Mouse (Mus musculus): ENCODE measurements around the gene Akt1. TPM values are rescaled to one million over a fixed set of nuclear protein-coding genes. Genes with fewer than 3 reads are reported as not detected.

Gene Akt1
- total and polyA plus RNA-seq, 3 experiments = 66.6 to 144 (median 74.4) TPM

DNA sequence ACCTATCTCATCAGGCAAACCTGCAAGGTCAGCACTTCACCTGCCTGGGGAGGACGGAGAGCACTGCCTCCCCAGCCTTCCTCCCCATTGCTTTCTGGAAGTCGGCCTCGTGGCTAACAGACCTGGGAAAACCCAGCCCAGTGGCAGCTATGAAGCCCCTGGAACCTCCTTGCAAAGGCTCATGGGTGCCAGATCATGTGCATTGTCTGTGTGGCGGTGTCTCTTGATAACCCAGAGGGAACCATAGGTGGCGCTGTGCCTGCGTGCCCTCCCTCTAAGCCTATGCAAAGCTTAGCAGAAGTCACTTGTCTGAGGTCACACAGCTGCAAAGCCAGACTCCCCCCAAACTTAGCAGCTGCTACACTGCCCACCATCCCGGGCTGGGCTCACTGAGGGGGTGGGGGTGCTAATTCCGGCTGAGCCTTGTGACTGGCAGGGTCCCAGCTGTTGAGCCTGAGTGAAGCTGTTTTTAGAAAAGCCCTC, 56.7 kb downstream of the Akt1 start:
- in situ Hi-C loops (cut with MboI; ENCODE audit: low pct_ligation_motif_present, low pct_unique_long_range_greater_than_20kb, low sequenced_read_pairs) (no loop called here), dilution Hi-C loops (cut with MboI; ENCODE audit: extremely low pct_ligation_motif_present, extremely low pct_unique_long_range_greater_than_20kb, low sequenced_read_pairs) (no loop called here)
- peak overlapping the region in 1 of 3 experiments; percentile 8 for H3K4me3 ChIP-seq (replicated peaks in 1 of 3; ENCODE audit: low read depth in 2 of 3, low read length in 2 of 3, poor library complexity in 1 of 3)

DNA sequence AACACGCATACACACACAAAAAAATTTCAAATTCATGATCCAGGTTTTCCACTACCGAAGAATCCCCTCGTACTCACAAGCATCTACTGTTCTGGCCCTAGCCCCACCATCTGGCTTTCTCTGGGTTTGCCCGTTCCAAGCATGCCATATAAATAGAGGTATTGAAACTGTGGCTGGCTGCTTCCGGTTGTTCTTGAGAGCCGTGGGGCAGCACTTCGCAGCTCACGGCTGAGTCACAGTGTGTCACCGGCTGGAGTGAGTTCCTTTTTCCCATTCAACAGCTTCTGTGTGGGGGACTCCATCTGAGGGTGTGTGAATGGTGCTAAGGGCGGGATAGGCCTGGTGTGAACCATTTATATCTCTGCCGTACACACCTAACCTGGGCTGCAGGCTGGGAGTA, 57.5 kb downstream of the Akt1 start:
- peak; percentile 92 for DNase-seq (ENCODE audit: extremely low read depth)
- dilution Hi-C loops (cut with MboI; ENCODE audit: extremely low pct_ligation_motif_present, extremely low pct_unique_long_range_greater_than_20kb, low sequenced_read_pairs) (no loop called here), in situ Hi-C loops (cut with MboI; ENCODE audit: low pct_ligation_motif_present, low pct_unique_long_range_greater_than_20kb, low sequenced_read_pairs) (no loop called here)
- H3K27ac ChIP-seq (ENCODE audit: insufficient read depth, low read depth) = peak overlapping the region; percentile 75
- no peaks in the 10 kb centered on the region for H3K27me3 ChIP-seq (replicated peaks)
- peaks cover 37 to 94% of the 10 kb centered on the region in 2 experiments for H3K4me1 ChIP-seq (ENCODE audit: control insufficient read depth in 1 of 2, insufficient read depth in 2 of 2)
- H3K36me3 ChIP-seq (replicated peaks in 1 of 2; ENCODE audit: control insufficient read depth in 1 of 2, insufficient read depth in 1 of 2, low read length in 1 of 2) = peaks cover 27 to 39% of the 10 kb centered on the region in 2 experiments
- H3K79me2 ChIP-seq (replicated peaks; ENCODE audit: control insufficient read depth, extremely low read depth, insufficient read depth, poor library complexity, severe bottlenecking) = no peaks in the 10 kb centered on the region
- H3K4me2 ChIP-seq (ENCODE audit: insufficient read depth, low read depth, poor library complexity, severe bottlenecking) = peak overlapping the region; percentile 13; the same call in 1 of the 2 replicates
- no peak overlapping the region for H3K9ac ChIP-seq (ENCODE audit: insufficient read depth, low read depth)
- no peaks in the 10 kb centered on the region for H3K9me3 ChIP-seq (replicated peaks; ENCODE audit: low read length)
- H3K4me3 ChIP-seq (replicated peaks in 1 of 3; ENCODE audit: low read depth in 2 of 3, low read length in 2 of 3, poor library complexity in 1 of 3) = no peak overlapping the region
- TF ChIP-seq MYC (IDR thresholded peaks at IDR 0.05; ENCODE audit: low read depth, low read length) (no peak), ETS1 (conservative IDR thresholded peaks at IDR 0.05; ENCODE audit: low read depth, low read length) (peak; percentile 93), MAZ (IDR thresholded peaks at IDR 0.05; ENCODE audit: low read depth, low read length) (peak; percentile 57; the same call in 1 of the 2 replicates), RCOR1 (conservative IDR thresholded peaks at IDR 0.05; ENCODE audit: low read depth, low read length) (0 out of 2 replicates have a peak, but pooled peaks have one; percentile 49), USF1 (IDR thresholded peaks at IDR 0.05; ENCODE audit: low read depth, low read length) (no peak), CHD1 (IDR thresholded peaks at IDR 0.05; ENCODE audit: low read depth, low read length) (no peak), KAT2A (IDR thresholded peaks at IDR 0.05; ENCODE audit: insufficient replicate concordance, low read length) (no peak), JUN (IDR thresholded peaks at IDR 0.05; ENCODE audit: insufficient read depth, low read depth, low read length) (no peak), CTCF (conservative IDR thresholded peaks at IDR 0.05 in 1 of 2, IDR thresholded peaks at IDR 0.05 in 1 of 2; ENCODE audit: low read depth in 2 of 2, low read length in 2 of 2) (0 out of 4 replicates have a peak, but pooled peaks of 1 of the 2 experiments have one; percentile 12), MXI1 (IDR thresholded peaks at IDR 0.05; ENCODE audit: low read depth, low read length) (no peak), TBP (conservative IDR thresholded peaks at IDR 0.05; ENCODE audit: low read depth, low read length) (peak; percentile 48; the same call in 1 of the 2 replicates), ZNF384 (IDR thresholded peaks at IDR 0.05; ENCODE audit: low read depth, low read length) (no peak), POLR2A (IDR thresholded peaks at IDR 0.05; ENCODE audit: low read depth, low read length) (peak; percentile 13; the same call in 1 of the 2 replicates), BHLHE40 (IDR thresholded peaks at IDR 0.05; ENCODE audit: low read depth, low read length) (peak; percentile 86), SMC3 (IDR thresholded peaks at IDR 0.05; ENCODE audit: low read depth, low read length) (no peak), EP300 (IDR thresholded peaks at IDR 0.05; ENCODE audit: low read length) (peak; percentile 69; the same call in 1 of the 2 replicates), MAFK (IDR thresholded peaks at IDR 0.05; ENCODE audit: insufficient replicate concordance, low read length) (no peak)

More for the DNA sequence above, 56.7 kb downstream of the Akt1 start:
- H3K4me1 ChIP-seq (ENCODE audit: control insufficient read depth in 1 of 2, insufficient read depth in 2 of 2) = peaks cover 37 to 94% of the 10 kb centered on the region in 2 experiments
- no peaks in the 10 kb centered on the region for H3K79me2 ChIP-seq (replicated peaks; ENCODE audit: control insufficient read depth, extremely low read depth, insufficient read depth, poor library complexity, severe bottlenecking)
- DNase-seq (ENCODE audit: extremely low read depth) = peak; percentile 96
- H3K27me3 ChIP-seq (replicated peaks) = no peaks in the 10 kb centered on the region
- H3K27ac ChIP-seq (ENCODE audit: insufficient read depth, low read depth) = peak overlapping the region; percentile 75
- H3K36me3 ChIP-seq (replicated peaks in 1 of 2; ENCODE audit: control insufficient read depth in 1 of 2, insufficient read depth in 1 of 2, low read length in 1 of 2) = peaks cover 19 to 34% of the 10 kb centered on the region in 2 experiments
- no peaks in the 10 kb centered on the region for H3K9me3 ChIP-seq (replicated peaks; ENCODE audit: low read length)
- H3K4me2 ChIP-seq (ENCODE audit: insufficient read depth, low read depth, poor library complexity, severe bottlenecking) = peak overlapping the region; percentile 17
- TF ChIP-seq SIN3A (IDR thresholded peaks at IDR 0.05; ENCODE audit: low read length) (peak; percentile 64), IRF4 (IDR thresholded peaks at IDR 0.05; ENCODE audit: low read depth, low read length) (peak; percentile 73), MAZ (IDR thresholded peaks at IDR 0.05; ENCODE audit: low read depth, low read length) (peak; percentile 81), E2F4 (IDR thresholded peaks at IDR 0.05; ENCODE audit: insufficient replicate concordance, low read depth, low read length) (no peak), ZMIZ1 (IDR thresholded peaks at IDR 0.05; ENCODE audit: low read depth, low read length) (no peak), NELFE (IDR thresholded peaks at IDR 0.05; ENCODE audit: low read depth, low read length) (peak; percentile 37), CTCF (conservative IDR thresholded peaks at IDR 0.05 in 1 of 2, IDR thresholded peaks at IDR 0.05 in 1 of 2; ENCODE audit: low read depth in 2 of 2, low read length in 2 of 2) (peak; percentile 56 to 89), POLR2AphosphoS2 (IDR thresholded peaks at IDR 0.05; ENCODE audit: low read depth, low read length) (peak; percentile 81; the same call in 1 of the 2 replicates), RAD21 (IDR thresholded peaks at IDR 0.05; ENCODE audit: low read depth, low read length) (peak; percentile 55), ZNF384 (IDR thresholded peaks at IDR 0.05; ENCODE audit: low read depth, low read length) (no peak), CHD2 (IDR thresholded peaks at IDR 0.05; ENCODE audit: low read length) (peak; percentile 64; the same call in 1 of the 2 replicates), TBP (conservative IDR thresholded peaks at IDR 0.05; ENCODE audit: low read depth, low read length) (no peak), UBTF (IDR thresholded peaks at IDR 0.05; ENCODE audit: low read depth, low read length) (0 out of 2 replicates have a peak, but pooled peaks have one; percentile 59), KAT2A (IDR thresholded peaks at IDR 0.05; ENCODE audit: insufficient replicate concordance, low read length) (0 out of 2 replicates have a peak, but pooled peaks have one; percentile 61), MAX (IDR thresholded peaks at IDR 0.05; ENCODE audit: low read length) (peak; percentile 75; the same call in 1 of the 2 replicates), USF1 (IDR thresholded peaks at IDR 0.05; ENCODE audit: low read depth, low read length) (peak; percentile 8; the same call in 1 of the 2 replicates), MXI1 (IDR thresholded peaks at IDR 0.05; ENCODE audit: low read depth, low read length) (no peak; the same call in 1 of the 2 replicates), BHLHE40 (IDR thresholded peaks at IDR 0.05; ENCODE audit: low read depth, low read length) (peak; percentile 95), ZKSCAN1 (IDR thresholded peaks at IDR 0.05; ENCODE audit: borderline replicate concordance, low read depth, low read length) (no peak), ELF1 (IDR thresholded peaks at IDR 0.05; ENCODE audit: low read depth, low read length) (no peak), POLR2A (IDR thresholded peaks at IDR 0.05; ENCODE audit: low read depth, low read length) (no peak), ETS1 (conservative IDR thresholded peaks at IDR 0.05; ENCODE audit: low read depth, low read length) (peak; percentile 98), MAFK (IDR thresholded peaks at IDR 0.05; ENCODE audit: insufficient replicate concordance, low read length) (peak; percentile 91), MYC (IDR thresholded peaks at IDR 0.05; ENCODE audit: low read depth, low read length) (peak; percentile 74), JUND (conservative IDR thresholded peaks at IDR 0.05; ENCODE audit: low read depth, low read length) (peak; percentile 52), GABPA (IDR thresholded peaks at IDR 0.05; ENCODE audit: insufficient replicate concordance, low read depth, low read length) (no peak), MEF2A (IDR thresholded peaks at IDR 0.05; ENCODE audit: borderline replicate concordance, low read depth, low read length) (peak; percentile 96), RCOR1 (conservative IDR thresholded peaks at IDR 0.05; ENCODE audit: low read depth, low read length) (no peak), HCFC1 (IDR thresholded peaks at IDR 0.05; ENCODE audit: low read depth, low read length) (peak; percentile 50; the same call in 1 of the 2 replicates), CHD1 (IDR thresholded peaks at IDR 0.05; ENCODE audit: low read depth, low read length) (no peak), EP300 (IDR thresholded peaks at IDR 0.05; ENCODE audit: low read length) (peak; percentile 81), TCF12 (IDR thresholded peaks at IDR 0.05; ENCODE audit: low read depth, low read length) (peak; percentile 97), ZC3H11A (IDR thresholded peaks at IDR 0.05; ENCODE audit: low read depth, low read length) (no peak), USF2 (conservative IDR thresholded peaks at IDR 0.05; ENCODE audit: low read depth, low read length) (no peak), SMC3 (IDR thresholded peaks at IDR 0.05; ENCODE audit: low read depth, low read length) (peak; percentile 39), JUN (IDR thresholded peaks at IDR 0.05; ENCODE audit: insufficient read depth, low read depth, low read length) (no peak), NRF1 (IDR thresholded peaks at IDR 0.05; ENCODE audit: low read depth, low read length) (peak; percentile 44; the same call in 1 of the 2 replicates), PAX5 (IDR thresholded peaks at IDR 0.05; ENCODE audit: low read length) (no peak)
- H3K9ac ChIP-seq (ENCODE audit: insufficient read depth, low read depth) = no peak overlapping the region

Data from CH12.LX (cell line).